Mouse (Mus musculus) Muller cell, postnatal 12 days (primary cell): Measurements from ENCODE around the gene Efhc1.

Source experiments
- DNase-seq: peaks from one replicate; pipeline ENCODE4 v3.0.0-alpha.2; 2015; ENCODE audit errors: inconsistent ontology term

Gene Efhc1

GRCm38 (mm10) chr1:20943016-20943415 lies 8.4 kb upstream of the Efhc1 start:
- DNase-seq: no peak

GRCm38 (mm10) chr1:20951799-20952198 lies 373 bp downstream of the Efhc1 start:
- DNase-seq: no peak

- no peak for DNase-seq
Measured at GRCm38 (mm10) chr1:20954876-20955275, 3.5 kb downstream of the Efhc1 start.

- no peak for DNase-seq
Measured at GRCm38 (mm10) chr1:20969642-20970041, 18.2 kb downstream of the Efhc1 start.

GRCm38 (mm10) chr1:20973389-20973788 lies 22.0 kb downstream of the Efhc1 start:
- DNase-seq: no peak

- no peak for DNase-seq
Measured at GRCm38 (mm10) chr1:20974341-20975135, 23.1 kb downstream of the Efhc1 start.

- no peak for DNase-seq
Measured at GRCm38 (mm10) chr1:20980553-20980952, 29.1 kb downstream of the Efhc1 start.

GRCm38 (mm10) chr1:20981764-20982163 lies 30.3 kb downstream of the Efhc1 start:
- DNase-seq: no peak

- DNase-seq: no peak
Measured at GRCm38 (mm10) chr1:20984103-20984502, 32.7 kb downstream of the Efhc1 start.

GRCm38 (mm10) chr1:20984582-20984981 lies 33.2 kb downstream of the Efhc1 start:
- DNase-seq: no peak

- DNase-seq: no peak
Measured at GRCm38 (mm10) chr1:20986378-20987056, 35.1 kb downstream of the Efhc1 start.

GRCm38 (mm10) chr1:20989461-20990083 lies 38.1 kb downstream of the Efhc1 start:
- DNase-seq: peak; percentile 86

GRCm38 (mm10) chr1:20993690-20994089 lies 42.3 kb downstream of the Efhc1 start:
- no peak for DNase-seq

GRCm38 (mm10) chr1:20994338-20994737 lies 42.9 kb downstream of the Efhc1 start:
- DNase-seq: no peak

- peak; percentile 69 for DNase-seq
Measured at GRCm38 (mm10) chr1:20995331-20995986, 44.0 kb downstream of the Efhc1 start.

GRCm38 (mm10) chr1:20996603-20997327 lies 45.3 kb downstream of the Efhc1 start:
- DNase-seq: peak; percentile 54

GRCm38 (mm10) chr1:20997328-20997689 lies 45.9 kb downstream of the Efhc1 start:
- no peak for DNase-seq

GRCm38 (mm10) chr1:20997881-20998389 lies 46.5 kb downstream of the Efhc1 start:
- peak; percentile 37 for DNase-seq

GRCm38 (mm10) chr1:21002246-21003142 lies 51.1 kb downstream of the Efhc1 start:
- peak; percentile 52 for DNase-seq

- DNase-seq: no peak
Measured at GRCm38 (mm10) chr1:21004596-21004995, 53.2 kb downstream of the Efhc1 start.
